19 mouse cellular contexts compared by ENCODE assay signal in genomic region chr6:134047974-134048373, GRCm38 (mm10). TPM values are rescaled to one million over a fixed set of nuclear protein-coding genes. Genes with fewer than 3 reads are reported as not detected.
DNase-seq lines count a peak whose midpoint lies in the region; ATAC-seq lines count a peak whose summit lies in the region.
"Had no signal": no experiment of that assay in that cellular context is flagged by ENCODE, and none has a peak within 500 bp of the region (broad histone marks: within the 10 kb centered on the region; RNA-seq: fewer than 3 reads in every experiment).

No protein-coding gene starts in this region.

- DNase-seq in heart, adult 11 months: peak; percentile 58
- no peak for DNase-seq in heart, adult 9 months (ENCODE audit: low spot score in 2 of 2)
- peak; percentile 57 for DNase-seq in 416B (ENCODE audit: low read depth)
- peak; percentile 71 for DNase-seq in induced T-regulatory cell, adult 2 months (ENCODE audit: low read depth)
- DNase-seq in adrenal gland, adult 8-10 months: no peak
- DNase-seq in urinary bladder, adult 18-20 months (ENCODE audit: low spot score in 2 of 2): no peak
- no peak for DNase-seq in layer of hippocampus, adult 9-10 months (ENCODE audit: low spot score)
- DNase-seq: adrenal gland, postnatal 14 days; cerebellum, adult 18-20 months; cerebellum, adult 9-11 months; cerebellum, postnatal 36 days; gastrocnemius, postnatal 14 days; heart, postnatal 14 days; kidney, adult 2 months had no signal

- ATAC-seq in CD4-positive, CD25-positive, alpha-beta regulatory T cell, adult 4 months: peak; percentile 67
- ATAC-seq: forebrain, embryonic 16.5 days; hindbrain, postnatal 0 days; intestine, embryonic 16.5 days; Patski had no signal

RNA-seq across cellular contexts. Expression of gene Etv6, which starts 12.5 kb away (rescaled TPM):
- 10 to 100 TPM in 1 of 2 experiments, 1 to 10 TPM in 1; 9.6 to 11.6 TPM for polyA plus RNA-seq in CD4-positive, CD25-positive, alpha-beta regulatory T cell, adult 4 months (2017; shearing (Covaris generic))
- total RNA-seq in adrenal gland, adult 8-10 months (2022): 10 to 100 TPM; 40.4 to 49.6 (median 43.5) TPM

Comparison
In these comparisons a context has a peak if more than half of its experiments do, and no peak if none do; other contexts are left out.
1. DNase-seq: peak in heart, adult 11 months (single experiment), 416B (single experiment) and induced T-regulatory cell, adult 2 months (single experiment); none in heart, adult 9 months (0 of 2), adrenal gland, adult 8-10 months (single experiment), urinary bladder, adult 18-20 months (0 of 2) and layer of hippocampus, adult 9-10 months (single experiment).